Mouse (Mus musculus) hindbrain, embryonic 13.5 days (tissue): ENCODE data around the gene Hist1h2af. TPM values are rescaled to one million over a fixed set of nuclear protein-coding genes. Genes with fewer than 3 reads are reported as not detected.
"Not testable (repeated sequence)": the region's sequence is repeated elsewhere in the genome, so short reads cannot be mapped to it uniquely, and the experiment has no call there.

ENCODE experiments used
- ATAC-seq: fragments of 200-750 bp; cut with Nextera tagmentation; 2 replicates; pipeline ENCODE4 v1.8.0; 2017; ENCODE audit warnings: moderate TSS enrichment; ENCODE audit not compliant: low FRiP score
- H3K27ac ChIP-seq: fragments of 300-500 bp; sonication (generic); 2 replicates; pipeline ENCODE4 v1.5.1; 2015; ENCODE audit warnings: inconsistent platforms, mild to moderate bottlenecking, moderate library complexity
- H3K27me3 ChIP-seq: fragments of 300-500 bp; sonication (generic); 2 replicates; pipeline ENCODE4 v1.6.1; 2015; ENCODE audit warnings: mild to moderate bottlenecking, inconsistent platforms
- H3K36me3 ChIP-seq: fragments of 300-500 bp; sonication (generic); 2 replicates; pipeline ENCODE4 v1.6.1; 2015; ENCODE audit warnings: mild to moderate bottlenecking, inconsistent platforms
- H3K4me1 ChIP-seq: fragments of 300-500 bp; sonication (generic); replicated peaks from 2 replicates; pipeline ENCODE4 v1.6.1; 2015; ENCODE audit warnings: inconsistent platforms
- H3K4me2 ChIP-seq: fragments of 300-500 bp; sonication (generic); 2 replicates; pipeline ENCODE4 v1.6.1; 2015; ENCODE audit warnings: inconsistent platforms, mild to moderate bottlenecking, moderate library complexity
- H3K4me3 ChIP-seq: fragments of 300-500 bp; sonication (generic); 2 replicates; pipeline ENCODE4 v1.5.1; 2015; ENCODE audit warnings: mild to moderate bottlenecking, inconsistent platforms
- H3K9ac ChIP-seq: fragments of 300-500 bp; sonication (generic); 2 replicates; pipeline ENCODE4 v1.6.1; 2015; ENCODE audit warnings: mild to moderate bottlenecking, inconsistent platforms
- H3K9me3 ChIP-seq: fragments of 300-500 bp; sonication (generic); 2 replicates; pipeline ENCODE4 v1.6.1; 2016; ENCODE audit warnings: inconsistent platforms
- WGBS: fragments of 180-500 bp; shearing (Covaris S2); methylation state at CpG from one replicate; pipeline ENCODE4 v1.1.7; 2015; 5-methylcytosine and 5-hydroxymethylcytosine counted together
- polyA plus RNA-seq: library from polyadenylated mRNA; unstranded; fragments of >200 nt; fragmentation: Nextera tagmentation; extraction: Ambion mirVana; gene quantifications from 2 replicates; pipeline ENCODE4 v1.2.1, GENCODE M21; 2015

The Hist1h2af gene
- 2.4 TPM in 1 of 2 replicates, not detected in the other for polyA plus RNA-seq

DNA sequence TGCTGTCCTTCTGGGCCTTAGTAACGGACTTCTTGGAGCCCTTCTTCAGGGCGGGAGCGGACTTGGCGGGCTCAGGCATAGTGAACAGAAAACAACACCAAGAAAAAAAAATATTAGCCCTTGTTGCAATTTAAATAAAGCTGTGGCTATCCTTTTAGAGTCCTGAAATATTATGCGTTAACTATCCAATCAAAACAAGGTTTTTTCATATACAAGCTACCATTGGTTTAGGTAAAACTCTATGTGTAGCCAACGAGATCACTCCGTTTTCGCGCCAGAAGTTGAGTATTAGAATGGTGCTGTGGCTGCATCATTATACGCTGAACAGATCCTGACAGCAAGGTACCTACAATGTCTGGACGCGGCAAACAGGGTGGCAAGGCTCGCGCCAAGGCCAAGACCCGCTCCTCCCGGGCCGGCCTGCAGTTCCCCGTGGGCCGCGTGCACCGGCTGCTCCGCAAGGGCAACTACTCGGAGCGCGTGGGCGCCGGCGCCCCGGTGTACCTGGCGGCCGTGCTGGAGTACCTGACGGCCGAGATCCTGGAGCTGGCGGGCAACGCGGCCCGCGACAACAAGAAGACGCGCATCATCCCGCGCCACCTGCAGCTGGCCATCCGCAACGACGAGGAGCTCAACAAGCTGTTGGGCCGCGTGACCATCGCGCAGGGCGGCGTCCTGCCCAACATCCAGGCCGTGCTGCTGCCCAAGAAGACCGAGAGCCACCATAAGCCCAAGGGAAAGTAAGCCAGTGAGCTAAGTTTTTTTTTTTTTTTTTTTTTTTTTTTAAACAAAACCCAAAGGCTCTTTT, at the start of gene Hist1h2af:
TSS of gene Hist1h2af (plus strand) at position 347 of the 808 bp plus-strand sequence.
- ATAC-seq: 0 out of 2 replicates have a peak, but pooled peaks have one; percentile 23

DNA sequence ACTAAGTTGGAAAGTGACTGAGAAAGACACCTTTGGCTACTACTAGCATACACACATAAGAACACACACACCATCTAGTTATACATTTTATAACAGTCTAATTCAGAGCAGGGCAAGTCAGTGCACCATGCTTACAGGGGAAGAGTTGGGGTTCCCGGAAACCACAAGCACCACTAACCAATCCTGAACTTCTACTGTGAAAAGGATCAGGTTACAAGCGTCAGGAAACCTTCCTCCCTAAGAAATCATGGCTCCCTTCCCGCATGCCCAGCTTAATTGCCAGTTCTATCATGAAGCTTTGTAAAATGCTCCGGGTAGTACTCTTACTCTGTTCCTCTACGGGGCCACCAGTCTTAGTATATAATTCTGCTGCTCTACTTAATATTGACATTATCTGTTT, 48.4 kb upstream of the Hist1h2af start:
- H3K9ac ChIP-seq: no peak overlapping the region
- 53% methylated on average over 5 of the region's 5 CpGs for WGBS
- no peak overlapping the region for H3K4me2 ChIP-seq
- no peak overlapping the region for H3K27ac ChIP-seq
- no peak overlapping the region for H3K4me3 ChIP-seq
- peaks cover 7% of the 10 kb centered on the region for H3K27me3 ChIP-seq
- no peak for ATAC-seq
- no peaks in the 10 kb centered on the region for H3K9me3 ChIP-seq
- no peaks in the 10 kb centered on the region for H3K36me3 ChIP-seq
- H3K4me1 ChIP-seq: peaks cover 10% of the 10 kb centered on the region; the same call in 1 of the 2 replicates

More for the DNA sequence above, at the start of gene Hist1h2af:
- H3K4me2 ChIP-seq: peak within 1 kb of the TSS; percentile 74
- H3K9ac ChIP-seq: peak within 1 kb of the TSS; percentile 60
- H3K4me3 ChIP-seq: peak within 1 kb of the TSS; percentile 51
- not testable (repeated sequence) for H3K9me3 ChIP-seq, H3K27me3 ChIP-seq, H3K36me3 ChIP-seq
- H3K27ac ChIP-seq: peak within 1 kb of the TSS; percentile 96
- under 1% methylated on average over 26 of the region's 53 CpGs for WGBS
- H3K4me1 ChIP-seq: peaks cover 44% of the 10 kb centered on the region

DNA sequence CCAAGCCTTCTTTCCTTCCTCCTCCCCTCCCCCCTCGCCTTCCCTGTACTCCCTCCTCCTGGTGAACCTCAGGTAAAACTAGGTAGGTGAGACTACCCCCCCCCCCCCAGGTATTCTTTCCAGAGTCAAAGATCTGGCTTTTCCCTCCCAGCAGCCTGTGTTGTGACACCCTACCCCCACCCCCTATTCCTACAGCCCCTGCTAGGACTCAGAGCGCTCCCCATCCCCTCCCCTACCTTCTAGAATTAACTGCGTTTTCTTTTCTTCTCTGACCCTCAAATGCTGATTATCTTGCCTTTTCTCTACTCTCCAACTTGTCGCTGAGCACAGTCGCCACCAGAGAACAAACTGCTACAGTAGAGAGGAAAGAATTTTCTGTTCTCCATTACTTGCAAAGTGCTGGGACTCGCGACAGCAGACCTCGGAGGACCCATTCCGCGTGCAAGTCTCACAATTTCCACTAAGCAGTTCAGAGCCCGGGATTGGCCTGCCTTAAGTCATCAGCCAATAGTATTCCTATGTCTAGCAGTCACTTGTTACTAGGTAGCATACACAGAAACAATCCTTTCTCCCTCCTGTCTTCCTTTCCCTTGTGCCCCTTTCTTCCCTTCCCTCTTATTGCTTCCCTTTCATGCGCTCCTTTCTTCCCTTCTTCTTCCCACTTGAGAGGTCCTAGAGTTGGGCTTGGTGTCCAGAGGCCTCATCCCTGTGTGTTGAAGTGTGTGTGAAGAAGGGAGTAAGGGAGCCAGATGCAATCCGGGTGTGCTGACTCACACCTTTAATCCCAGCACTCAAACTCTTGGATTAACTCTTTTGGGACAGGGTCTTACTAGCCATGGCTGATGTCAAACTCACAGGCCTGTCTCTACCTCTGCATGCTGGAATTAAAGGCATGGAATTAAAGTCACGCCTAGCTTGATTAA, 45.0 kb upstream of the Hist1h2af start, which contains the start of gene Btn2a2:
TSS of gene Btn2a2 (minus strand) at position 458 of the 923 bp plus-strand sequence.
- Histone ChIP-seq H3K4me3 (peak within 1 kb of the TSS; percentile 38), H3K27me3 (peaks cover 7% of the 10 kb centered on the region), H3K9ac (peak within 1 kb of the TSS; percentile 31; the same call in 1 of the 2 replicates), H3K27ac (no peak within 1 kb of the TSS), H3K36me3 (no peaks in the 10 kb centered on the region), H3K9me3 (no peaks in the 10 kb centered on the region), H3K4me2 (peak within 1 kb of the TSS; percentile 61), H3K4me1 (peaks cover 14% of the 10 kb centered on the region)
- WGBS: 4% methylated on average over 13 of the region's 14 CpGs
- peak; percentile 97 for ATAC-seq

DNA sequence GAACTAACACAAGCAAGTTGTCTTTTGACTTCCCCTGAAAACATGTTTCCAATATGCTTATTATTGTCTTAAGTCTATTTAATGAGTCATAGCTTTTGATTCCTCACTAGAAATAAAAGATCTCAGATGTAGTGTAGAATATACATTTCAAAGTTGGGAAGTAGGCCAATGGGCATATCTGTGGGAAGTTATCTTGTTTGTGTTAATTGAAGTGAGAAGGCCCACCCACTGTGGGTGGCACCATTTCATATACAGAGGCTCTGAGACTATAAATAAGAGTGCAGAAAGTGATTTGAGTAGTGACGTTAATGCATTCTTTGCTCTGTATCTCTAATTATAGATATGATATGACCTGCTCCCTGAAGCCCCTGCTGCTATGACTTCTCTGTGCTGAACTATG, 42.8 kb upstream of the Hist1h2af start:
- Histone ChIP-seq H3K36me3 (no peaks in the 10 kb centered on the region), H3K9me3 (no peaks in the 10 kb centered on the region), H3K4me3 (no peak overlapping the region), H3K4me1 (peaks cover 14% of the 10 kb centered on the region), H3K4me2 (no peak overlapping the region), H3K27me3 (peaks cover 7% of the 10 kb centered on the region), H3K27ac (no peak overlapping the region), H3K9ac (no peak overlapping the region)
- WGBS: 64% methylated on average over 1 of the region's 1 CpGs
- ATAC-seq: no peak

DNA sequence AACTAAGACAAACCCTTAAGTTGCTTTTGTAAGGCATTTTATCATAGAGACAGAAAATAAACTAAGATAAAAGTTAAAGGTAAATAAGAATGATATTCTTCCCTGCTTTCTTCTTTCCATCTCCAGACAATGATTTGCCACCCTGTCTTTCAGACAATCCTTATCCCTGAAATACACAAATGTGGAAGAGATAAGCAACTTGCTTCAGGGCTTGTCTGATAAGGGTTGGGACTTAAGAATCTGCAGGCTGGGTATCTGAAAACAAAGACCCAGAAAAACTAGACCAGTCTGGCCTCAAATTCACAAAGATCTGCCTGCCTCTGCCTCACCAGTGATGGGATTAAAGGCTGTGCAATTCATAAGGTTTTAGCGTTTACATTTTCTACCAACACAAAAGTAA, 42.4 kb upstream of the Hist1h2af start:
- no peak overlapping the region for H3K4me3 ChIP-seq
- no peak overlapping the region for H3K4me2 ChIP-seq
- H3K4me1 ChIP-seq: peaks cover 14% of the 10 kb centered on the region
- H3K27me3 ChIP-seq: peaks cover 7% of the 10 kb centered on the region
- no peaks in the 10 kb centered on the region for H3K9me3 ChIP-seq
- no peak for ATAC-seq
- WGBS: 12% methylated on average over 1 of the region's 1 CpGs
- no peaks in the 10 kb centered on the region for H3K36me3 ChIP-seq
- H3K9ac ChIP-seq: no peak overlapping the region
- H3K27ac ChIP-seq: no peak overlapping the region

DNA sequence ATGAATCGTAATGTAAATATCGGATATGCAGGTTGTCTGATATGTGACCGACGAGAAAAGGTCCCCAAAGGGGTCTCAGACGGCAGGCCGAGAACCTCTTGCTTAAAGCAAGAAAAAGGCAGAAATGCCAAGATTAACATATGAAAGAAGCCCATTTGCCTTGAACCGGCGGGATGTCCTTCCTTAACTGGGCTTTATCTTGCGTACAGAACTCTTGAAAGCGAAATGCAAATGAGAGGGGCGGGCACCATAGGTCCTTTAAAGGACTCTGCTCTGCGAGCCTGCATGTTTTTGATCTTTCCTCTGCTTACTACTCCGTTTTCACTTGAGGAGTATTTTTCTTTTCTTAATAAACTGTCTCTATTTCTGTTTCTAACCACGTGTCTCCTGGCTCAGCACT, 41.7 kb upstream of the Hist1h2af start:
- H3K36me3 ChIP-seq: no peaks in the 10 kb centered on the region
- H3K4me1 ChIP-seq: peaks cover 14% of the 10 kb centered on the region
- no peak for ATAC-seq
- H3K4me3 ChIP-seq: peak overlapping the region; percentile 29
- WGBS: 1% methylated on average over 14 of the region's 14 CpGs
- no peak overlapping the region for H3K9ac ChIP-seq
- no peaks in the 10 kb centered on the region for H3K9me3 ChIP-seq
- peak overlapping the region; percentile 47 for H3K4me2 ChIP-seq
- H3K27ac ChIP-seq: no peak overlapping the region
- H3K27me3 ChIP-seq: peaks cover 11% of the 10 kb centered on the region

DNA sequence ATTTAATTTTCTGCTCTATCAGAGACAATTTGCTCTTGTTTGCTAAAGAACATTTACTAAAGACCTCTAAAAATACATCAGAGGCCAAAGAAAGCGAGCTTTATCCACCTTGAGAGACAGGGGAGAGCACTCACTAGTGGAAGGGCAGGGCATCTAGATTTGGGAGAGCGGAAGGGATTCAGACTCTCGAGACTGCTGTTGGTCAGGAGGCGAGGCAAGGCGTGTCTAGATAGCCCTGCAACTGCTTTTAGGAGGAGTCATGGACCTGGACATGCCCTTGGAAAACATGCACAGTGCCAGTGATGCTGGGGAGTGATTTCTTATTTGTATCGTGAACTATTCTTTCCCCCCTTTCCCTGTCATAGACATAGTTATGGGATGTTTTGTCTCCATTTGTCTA, 38.2 kb upstream of the Hist1h2af start:
- Histone ChIP-seq H3K4me1 (peaks cover 4% of the 10 kb centered on the region; the same call in 1 of the 2 replicates), H3K9ac (no peak overlapping the region), H3K27me3 (peaks cover 25% of the 10 kb centered on the region), H3K36me3 (no peaks in the 10 kb centered on the region), H3K27ac (no peak overlapping the region), H3K4me3 (no peak overlapping the region), H3K9me3 (no peaks in the 10 kb centered on the region), H3K4me2 (no peak overlapping the region)
- 77% methylated on average over 6 of the region's 6 CpGs for WGBS
- no peak for ATAC-seq

DNA sequence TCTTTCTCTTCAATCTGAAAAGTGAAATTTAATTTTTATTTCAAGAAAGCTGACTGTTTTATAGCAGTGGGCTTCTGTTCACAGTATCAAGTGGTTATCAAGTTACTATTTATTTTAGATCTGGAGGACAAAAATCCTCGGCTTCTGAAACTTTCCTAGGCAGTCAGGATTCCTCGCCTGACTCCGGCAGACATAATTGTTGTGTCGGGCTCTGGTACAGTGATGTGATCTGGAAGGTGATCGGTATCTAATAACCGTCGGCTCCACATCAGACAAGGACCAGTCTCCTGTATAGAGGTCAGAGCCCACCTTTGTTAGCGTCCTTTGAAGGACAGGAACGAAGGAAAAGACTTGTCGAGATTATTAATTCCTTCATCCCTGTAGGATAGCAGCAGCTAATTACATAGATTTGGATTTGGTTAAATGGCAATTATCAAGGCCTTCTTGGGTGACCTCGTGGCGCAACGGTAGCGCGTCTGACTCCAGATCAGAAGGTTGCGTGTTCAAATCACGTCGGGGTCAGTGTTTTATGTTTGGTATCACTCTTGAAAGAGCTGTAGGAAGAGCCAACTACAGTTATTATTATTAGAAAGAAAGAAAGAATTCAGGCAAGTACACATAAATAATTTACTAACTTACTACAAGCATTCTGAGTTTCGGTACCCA, 35.9 kb upstream of the Hist1h2af start:
- Histone ChIP-seq H3K4me3 (peak overlapping the region; percentile 10), H3K9ac (no peak overlapping the region), H3K9me3 (no peaks in the 10 kb centered on the region), H3K4me2 (peak overlapping the region; percentile 41), H3K4me1 (no peaks in the 10 kb centered on the region), H3K27me3 (peaks cover 32% of the 10 kb centered on the region), H3K36me3 (no peaks in the 10 kb centered on the region), H3K27ac (no peak overlapping the region)
- WGBS: 5% methylated on average over 19 of the region's 19 CpGs
- no peak for ATAC-seq

DNA sequence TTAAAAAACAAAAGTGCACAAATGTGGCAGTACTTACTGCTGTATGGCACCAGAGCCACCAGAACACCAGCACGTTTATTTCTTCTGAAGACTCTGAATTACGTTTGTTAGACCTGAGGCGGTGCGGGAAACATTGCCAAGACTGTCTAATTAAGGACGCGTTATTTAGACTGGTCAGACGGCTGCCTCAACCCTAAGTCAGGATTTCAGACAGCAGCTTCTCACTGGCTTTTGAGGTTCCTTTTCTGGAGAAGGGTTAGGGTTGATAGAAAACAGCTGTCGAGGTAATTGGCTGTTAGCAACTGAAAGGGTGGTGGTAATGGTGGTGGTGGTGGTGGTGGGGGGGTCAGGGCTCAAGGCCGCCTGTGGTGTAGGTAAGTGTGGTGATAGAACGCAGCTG, 35.1 kb upstream of the Hist1h2af start:
- H3K4me1 ChIP-seq: no peaks in the 10 kb centered on the region
- H3K27me3 ChIP-seq: peaks cover 32% of the 10 kb centered on the region
- no peak for ATAC-seq
- peak overlapping the region; percentile 10 for H3K4me3 ChIP-seq
- H3K4me2 ChIP-seq: peak overlapping the region; percentile 41
- 5% methylated on average over 10 of the region's 10 CpGs for WGBS
- no peak overlapping the region for H3K27ac ChIP-seq
- H3K9ac ChIP-seq: no peak overlapping the region
- no peaks in the 10 kb centered on the region for H3K9me3 ChIP-seq
- H3K36me3 ChIP-seq: no peaks in the 10 kb centered on the region

DNA sequence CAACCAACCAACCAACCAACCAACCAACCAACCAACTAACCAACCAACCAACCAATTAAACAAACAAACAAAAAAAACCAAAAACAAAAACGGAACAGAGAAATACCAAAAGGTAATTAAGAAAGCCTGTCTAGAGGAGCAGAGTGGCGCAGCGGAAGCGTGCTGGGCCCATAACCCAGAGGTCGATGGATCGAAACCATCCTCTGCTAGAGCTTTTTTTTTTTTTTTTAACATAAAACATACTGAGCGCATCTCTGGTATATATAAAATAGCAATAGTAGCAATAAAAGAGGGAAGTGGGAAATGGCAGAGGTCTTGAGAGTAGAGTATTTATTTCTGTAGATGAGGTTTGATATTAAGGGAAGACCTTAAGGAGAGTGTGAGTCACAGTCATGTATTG, 33.8 kb upstream of the Hist1h2af start:
- Histone ChIP-seq H3K9me3 (no peaks in the 10 kb centered on the region), H3K9ac (no peak overlapping the region), H3K4me1 (0 out of 2 replicates have a peak, but pooled peaks cover 3% of the 10 kb centered on the region), H3K4me3 (no peak overlapping the region), H3K4me2 (no peak overlapping the region), H3K27me3 (peaks cover 33% of the 10 kb centered on the region), H3K27ac (no peak overlapping the region), H3K36me3 (no peaks in the 10 kb centered on the region)
- no peak for ATAC-seq
- WGBS: 6% methylated on average over 7 of the region's 7 CpGs

DNA sequence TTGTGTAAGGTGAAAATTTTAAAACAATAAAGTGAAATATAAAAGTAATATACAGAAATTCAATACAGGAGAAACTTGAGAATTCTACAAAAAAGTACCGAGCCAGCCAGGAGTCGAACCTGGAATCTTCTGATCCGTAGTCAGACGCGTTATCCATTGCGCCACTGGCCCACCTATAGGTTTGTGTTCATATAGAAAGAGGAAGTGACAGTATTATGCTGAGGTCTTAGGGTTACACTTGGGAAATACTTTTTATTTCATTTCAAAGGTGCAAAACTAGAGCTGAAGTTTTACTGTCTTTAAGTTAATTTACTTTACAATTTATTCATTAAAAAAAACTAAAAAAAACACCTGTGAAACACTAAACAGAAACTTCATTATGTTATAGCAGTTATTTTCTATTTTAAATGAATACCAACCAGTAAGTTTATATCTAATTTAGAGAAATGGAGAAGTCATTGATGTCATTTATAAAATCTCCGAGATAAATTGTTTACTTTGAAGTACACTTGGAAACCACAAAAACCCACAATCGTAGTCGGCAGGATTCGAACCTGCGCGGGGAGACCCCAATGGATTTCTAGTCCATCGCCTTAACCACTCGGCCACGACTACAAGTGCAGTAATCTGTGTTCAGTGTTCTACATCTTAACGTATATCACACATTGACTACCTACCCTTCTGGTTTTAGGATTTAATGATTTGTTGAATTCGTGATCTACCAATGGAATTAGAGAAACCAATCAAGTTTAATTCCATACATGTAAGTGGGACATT, 33.1 kb upstream of the Hist1h2af start:
- no peak for ATAC-seq
- Histone ChIP-seq H3K27ac (no peak overlapping the region), H3K4me3 (no peak overlapping the region), H3K36me3 (no peaks in the 10 kb centered on the region), H3K27me3 (peaks cover 37% of the 10 kb centered on the region), H3K9me3 (no peaks in the 10 kb centered on the region), H3K9ac (no peak overlapping the region), H3K4me2 (no peak overlapping the region), H3K4me1 (peaks cover 4% of the 10 kb centered on the region; the same call in 1 of the 2 replicates)
- 1% methylated on average over 17 of the region's 17 CpGs for WGBS
